Mouse (Mus musculus) CH12.LX (cell line): ENCODE measurements around the gene Gpr68. TPM values are rescaled to one million over a fixed set of nuclear protein-coding genes. Genes with fewer than 3 reads are reported as not detected.
A peak's percentile ranks its signal among the peaks of the same experiment; 100 is the strongest.

Experiments used
- DNase-seq: peaks from one replicate; pipeline ENCODE4 v3.0.0-alpha.2; 2013; ENCODE audit errors: extremely low read depth
- H3K27ac ChIP-seq: 2 replicates; pipeline ENCODE4 v1.5.1; 2012; ENCODE audit warnings: low read depth, mild to moderate bottlenecking, control low read depth, moderate library complexity; ENCODE audit not compliant: insufficient read depth
- H3K27me3 ChIP-seq: replicated peaks from 2 replicates; pipeline ENCODE3; 2012; ENCODE audit warnings: inconsistent platforms
- H3K36me3 ChIP-seq, 2 experiments: replicated peaks in 1 of 2; 2 replicates each; pipeline versions ENCODE3 to v1.6.1; 2012; ENCODE audit warnings: inconsistent platforms in 1 of 2, low read length in 1 of 2, mild to moderate bottlenecking in 1 of 2, mixed read lengths in 1 of 2, moderate library complexity in 1 of 2; ENCODE audit not compliant: control insufficient read depth in 1 of 2, insufficient read depth in 1 of 2
- H3K4me1 ChIP-seq, 2 experiments: 2 replicates each; pipeline ENCODE4 v1.6.1; 2012; ENCODE audit warnings: inconsistent platforms in 1 of 2, moderate library complexity in 1 of 2; ENCODE audit not compliant: insufficient read depth in 2 of 2, control insufficient read depth in 1 of 2
- H3K4me2 ChIP-seq: 2 replicates; pipeline ENCODE4 v1.6.1; 2012; ENCODE audit warnings: low read depth, mild to moderate bottlenecking, control low read depth; ENCODE audit not compliant: poor library complexity, insufficient read depth, severe bottlenecking
- H3K4me3 ChIP-seq, 3 experiments: fragments of 150-350 bp in 1 of 3; sonication (generic) in 1 of 3; replicated peaks in 1 of 3; 2 replicates each; pipeline versions ENCODE3 to v1.5.1; 2011 to 2012; ENCODE audit warnings: low read depth in 2 of 3, low read length in 2 of 3, mild to moderate bottlenecking in 2 of 3, moderate library complexity in 2 of 3, control low read depth in 1 of 3, improper control_type of control experiment in 1 of 3, inconsistent platforms in 1 of 3, mixed read lengths in 1 of 3; ENCODE audit not compliant: poor library complexity in 1 of 3
- H3K79me2 ChIP-seq: replicated peaks from 2 replicates; pipeline ENCODE4 v1.6.1; 2012; ENCODE audit warnings: mild to moderate bottlenecking, moderate library complexity; ENCODE audit not compliant: control insufficient read depth, poor library complexity, insufficient read depth, severe bottlenecking; ENCODE audit errors: extremely low read depth
- H3K9ac ChIP-seq: 2 replicates; pipeline ENCODE4 v1.6.1; 2012; ENCODE audit warnings: low read depth, mild to moderate bottlenecking, control low read depth, moderate library complexity; ENCODE audit not compliant: insufficient read depth
- H3K9me3 ChIP-seq: replicated peaks from 2 replicates; pipeline ENCODE3; 2012; ENCODE audit warnings: low read length, inconsistent platforms, mixed read lengths
- BHLHE40 ChIP-seq: IDR thresholded peaks from 2 replicates; pipeline ENCODE4 v1.6.1; 2011; ENCODE audit warnings: mild to moderate bottlenecking, low read depth, low read length, improper control_type of control experiment
- CTCF ChIP-seq, 2 experiments: IDR thresholded peaks in 1 of 2; conservative IDR thresholded peaks in 1 of 2; 2 replicates each; pipeline ENCODE4 v1.5.1; 2011 to 2012; ENCODE audit warnings: low read depth in 2 of 2, low read length in 2 of 2, improper control_type of control experiment in 1 of 2, inconsistent platforms in 1 of 2, mild to moderate bottlenecking in 1 of 2, moderate library complexity in 1 of 2
- E2F4 ChIP-seq: IDR thresholded peaks from 2 replicates; pipeline ENCODE4 v1.6.1; 2011; ENCODE audit warnings: low read depth, low read length, improper control_type of control experiment; ENCODE audit not compliant: insufficient replicate concordance
- ELF1 ChIP-seq: IDR thresholded peaks from 2 replicates; pipeline ENCODE4 v1.6.1; 2014; ENCODE audit warnings: low read depth, mild to moderate bottlenecking, inconsistent platforms, low read length, improper control_type of control experiment
- EP300 ChIP-seq: IDR thresholded peaks from 2 replicates; pipeline ENCODE4 v1.6.1; 2011; ENCODE audit warnings: low read length, improper control_type of control experiment
- ETS1 ChIP-seq: conservative IDR thresholded peaks from 2 replicates; pipeline ENCODE4 v1.6.1; 2012; ENCODE audit warnings: low read depth, mild to moderate bottlenecking, inconsistent platforms, low read length, improper control_type of control experiment, moderate library complexity
- GABPA ChIP-seq: IDR thresholded peaks from 2 replicates; pipeline ENCODE4 v1.6.1; 2012; ENCODE audit warnings: low read depth, low read length, improper control_type of control experiment, inconsistent platforms; ENCODE audit not compliant: insufficient replicate concordance
- JUN ChIP-seq: IDR thresholded peaks from 2 replicates; pipeline ENCODE4 v1.6.1; 2011; ENCODE audit warnings: low read depth, mild to moderate bottlenecking, low read length, improper control_type of control experiment, moderate library complexity; ENCODE audit not compliant: insufficient read depth
- KAT2A ChIP-seq: IDR thresholded peaks from 2 replicates; pipeline ENCODE4 v1.6.1; 2012; ENCODE audit warnings: low read length, improper control_type of control experiment, inconsistent platforms; ENCODE audit not compliant: insufficient replicate concordance
- MAFK ChIP-seq: IDR thresholded peaks from 2 replicates; pipeline ENCODE4 v1.6.1; 2011; ENCODE audit warnings: low read length, improper control_type of control experiment; ENCODE audit not compliant: insufficient replicate concordance
- MAX ChIP-seq: IDR thresholded peaks from 2 replicates; pipeline ENCODE4 v1.6.1; 2011; ENCODE audit warnings: low read length, improper control_type of control experiment
- MEF2A ChIP-seq: IDR thresholded peaks from 2 replicates; pipeline ENCODE4 v1.6.1; 2014; ENCODE audit warnings: low read depth, mild to moderate bottlenecking, inconsistent platforms, low read length, improper control_type of control experiment, borderline replicate concordance
- NRF1 ChIP-seq: IDR thresholded peaks from 2 replicates; pipeline ENCODE4 v1.6.1; 2014; ENCODE audit warnings: low read depth, mild to moderate bottlenecking, inconsistent platforms, low read length, improper control_type of control experiment, moderate library complexity
- SIN3A ChIP-seq: IDR thresholded peaks from 2 replicates; pipeline ENCODE4 v1.6.1; 2012; ENCODE audit warnings: low read length, improper control_type of control experiment, inconsistent platforms
- SMC3 ChIP-seq: IDR thresholded peaks from 2 replicates; pipeline ENCODE4 v1.6.1; 2011; ENCODE audit warnings: low read depth, low read length, improper control_type of control experiment
- TBP ChIP-seq: conservative IDR thresholded peaks from 2 replicates; pipeline ENCODE4 v1.6.1; 2011; ENCODE audit warnings: low read depth, low read length, improper control_type of control experiment
- TCF12 ChIP-seq: IDR thresholded peaks from 2 replicates; pipeline ENCODE4 v1.6.1; 2014; ENCODE audit warnings: low read depth, mild to moderate bottlenecking, inconsistent platforms, low read length, improper control_type of control experiment
- ZKSCAN1 ChIP-seq: IDR thresholded peaks from 2 replicates; pipeline ENCODE4 v1.6.1; 2012; ENCODE audit warnings: low read depth, inconsistent platforms, low read length, improper control_type of control experiment, borderline replicate concordance
- dilution Hi-C: fragments of 300-500 bp; cut with MboI; formaldehyde crosslinking; loops from 2 replicates; pipeline ENCODE4 v1.14.3; 2020; ENCODE audit warnings: low sequenced_read_pairs; ENCODE audit not compliant: extremely low pct_unique_long_range_greater_than_20kb, extremely low pct_ligation_motif_present
- in situ Hi-C: fragments of 300-500 bp; cut with MboI; formaldehyde crosslinking; loops from 3 replicates; pipeline ENCODE4 v1.14.3; 2019; ENCODE audit warnings: low sequenced_read_pairs, low pct_ligation_motif_present, low pct_unique_long_range_greater_than_20kb, mixed read lengths
- polyA plus RNA-seq: library from polyadenylated mRNA; unstranded; fragments of >175 nt; gene quantifications from 2 replicates; pipeline ENCODE4 v1.2.1, GENCODE M21; 2012; ENCODE audit warnings: low read depth; ENCODE audit not compliant: insufficient read length
- total RNA-seq, 2 experiments: library from RNA; depleted of rRNA; stranded (reverse); fragments of 300-350 nt in 1 of 2; fragments of >200 nt in 1 of 2; gene quantifications; 2 replicates each; pipeline ENCODE4 v1.2.3; 2012 to 2014

Gpr68 gene
- total and polyA plus RNA-seq, 3 experiments = 1.2 to 4.2 (median 1.5) TPM

DNA sequence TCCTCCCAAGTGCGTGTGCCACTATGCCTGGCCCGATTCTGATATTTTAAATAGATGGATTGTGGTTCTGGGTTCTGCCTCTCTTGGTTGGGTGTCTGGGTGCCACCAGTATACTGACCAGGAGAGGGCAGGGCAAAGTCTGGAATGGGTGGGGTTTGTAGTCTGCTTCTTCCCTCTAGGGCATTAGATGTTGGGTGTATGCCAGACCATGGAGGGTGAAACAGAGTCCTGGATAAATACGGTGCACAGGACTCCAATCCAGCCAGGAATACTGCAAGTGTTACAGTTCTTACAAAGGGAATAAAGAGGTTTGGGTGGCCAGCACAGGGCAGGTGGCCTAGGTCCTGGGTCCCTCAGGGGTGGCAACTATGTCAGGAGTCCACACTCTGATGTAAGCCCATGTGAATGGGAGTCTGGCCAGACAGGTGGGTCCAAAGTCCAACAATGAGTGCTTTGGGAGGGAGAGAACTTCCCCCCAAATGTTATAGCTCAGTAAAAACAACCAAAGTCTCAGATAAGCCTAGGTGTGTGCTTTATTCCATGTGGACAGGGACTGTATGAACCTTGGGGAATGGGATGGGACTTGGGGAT lies 45.0 kb downstream of the Gpr68 start:
- dilution Hi-C loops (no loop called here), in situ Hi-C loops (loop anchor here (10.0 kb wide), 1 partner anchor 172 kb away; no protein-coding TSS in a partner anchor)
- Histone ChIP-seq H3K4me1 (peaks cover 0 to 38% of the 10 kb centered on the region in 2 experiments; a peak in 2 of 4 replicates), H3K36me3 (peaks cover 0 to 17% of the 10 kb centered on the region in 2 experiments), H3K4me2 (no peak overlapping the region), H3K27ac (no peak overlapping the region), H3K27me3 (no peaks in the 10 kb centered on the region), H3K9ac (no peak overlapping the region), H3K4me3 (no peak overlapping the region), H3K9me3 (no peaks in the 10 kb centered on the region), H3K79me2 (no peaks in the 10 kb centered on the region)
- no peak for DNase-seq
- TF ChIP-seq GABPA (no peak), MAFK (no peak), SIN3A (no peak), TCF12 (no peak), CTCF (conservative IDR thresholded peaks at IDR 0.05 in 1 of 2, IDR thresholded peaks at IDR 0.05 in 1 of 2; ENCODE audit: low read depth in 2 of 2, low read length in 2 of 2) (peak in 1 of 2 experiments; percentile 14; a peak in 1 of 4 replicates)

DNA sequence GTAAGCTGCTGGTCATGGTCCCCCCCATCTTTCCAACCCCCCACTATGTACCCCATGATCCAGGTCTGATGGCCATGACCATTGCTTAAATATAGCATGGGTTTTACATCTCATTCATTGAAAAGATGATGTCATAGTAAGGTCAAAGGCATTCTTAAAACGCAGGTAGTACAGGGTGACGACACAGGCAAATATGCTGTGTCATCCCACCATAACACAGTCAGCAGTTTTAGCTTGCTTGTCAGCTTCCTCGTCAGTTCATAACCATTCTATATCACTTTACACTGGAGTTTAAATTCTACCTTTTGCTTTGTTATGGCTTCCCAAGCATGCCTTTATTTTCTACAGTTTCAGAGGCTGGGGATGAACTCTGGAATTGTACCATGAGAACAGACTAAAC lies 45.7 kb downstream of the Gpr68 start:
- in situ Hi-C loops = loop anchor here (10.0 kb wide), 1 partner anchor 173 kb away; no protein-coding TSS in a partner anchor
- Histone ChIP-seq H3K9me3 (no peaks in the 10 kb centered on the region), H3K9ac (no peak overlapping the region), H3K27ac (no peak overlapping the region), H3K4me3 (no peak overlapping the region), H3K79me2 (no peaks in the 10 kb centered on the region), H3K36me3 (peaks cover 0 to 12% of the 10 kb centered on the region in 2 experiments), H3K4me1 (peaks cover 2 to 45% of the 10 kb centered on the region in 2 experiments; a peak in 3 of 4 replicates), H3K27me3 (no peaks in the 10 kb centered on the region), H3K4me2 (no peak overlapping the region)
- TF ChIP-seq NRF1 = no peak
- 0 out of 2 replicates have a peak, but pooled peaks have one; percentile 62 for TF ChIP-seq MAFK
- TF ChIP-seq SMC3 = no peak
- no peak for TF ChIP-seq KAT2A
- TF ChIP-seq JUN = no peak
- dilution Hi-C loops = no loop called here
- DNase-seq = no peak

DNA sequence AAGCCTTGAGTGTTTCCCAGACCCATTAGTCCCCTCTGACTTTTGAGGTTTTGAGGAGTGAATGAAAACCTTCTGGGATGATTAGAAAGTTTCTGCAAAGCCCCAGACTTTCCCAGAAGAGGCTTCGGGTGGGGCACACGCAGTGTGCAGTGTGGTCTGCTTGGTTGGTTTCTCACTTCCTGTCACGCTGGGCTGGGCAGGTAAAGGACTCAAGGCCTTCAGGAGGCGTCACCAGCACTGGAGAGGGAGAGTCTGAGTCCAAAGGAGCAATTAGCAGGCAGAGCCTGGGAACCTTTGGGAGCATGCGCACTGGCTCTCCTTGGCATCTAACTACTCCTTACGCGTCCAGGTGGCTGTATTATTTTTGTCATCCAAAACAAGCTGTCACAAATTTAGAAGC lies 50.2 kb downstream of the Gpr68 start:
- H3K9ac ChIP-seq = no peak overlapping the region
- no peak overlapping the region for H3K4me3 ChIP-seq
- no peak overlapping the region for H3K27ac ChIP-seq
- TF ChIP-seq MEF2A = no peak
- TF ChIP-seq E2F4 = no peak
- TF ChIP-seq BHLHE40 = peak; percentile 66; the same call in 1 of the 2 replicates
- peak; percentile 41; the same call in 1 of the 2 replicates for TF ChIP-seq NRF1
- no peak for TF ChIP-seq ZKSCAN1
- TF ChIP-seq ELF1 = peak; percentile 36; the same call in 1 of the 2 replicates
- no peak for TF ChIP-seq TBP
- peak; percentile 42; the same call in 1 of the 2 replicates for TF ChIP-seq EP300
- 0 out of 2 replicates have a peak, but pooled peaks have one; percentile 37 for TF ChIP-seq MAX
- TF ChIP-seq ETS1 = no peak; the same call in 1 of the 2 replicates
- no peak for DNase-seq
- in situ Hi-C loops (no loop called here), dilution Hi-C loops (no loop called here)
- H3K36me3 ChIP-seq = peaks cover 3 to 13% of the 10 kb centered on the region in 2 experiments
- no peaks in the 10 kb centered on the region for H3K27me3 ChIP-seq
- no peaks in the 10 kb centered on the region for H3K9me3 ChIP-seq
- no peak overlapping the region for H3K4me2 ChIP-seq
- peaks cover 5 to 44% of the 10 kb centered on the region in 2 experiments for H3K4me1 ChIP-seq
- H3K79me2 ChIP-seq = no peaks in the 10 kb centered on the region
